Mouse (Mus musculus): ENCODE measurements at regions not wholly inside any gene's neighbourhood (a gene's known extent, or its start where the extent isn't known, plus 50 kb on each side); places are given as distances from the start of the nearest gene placed in this dataset.

- no peak for TF ChIP-seq POLR2A (IDR thresholded peaks at IDR 0.05; ENCODE audit: borderline replicate concordance, low read depth, low read length)
- TF ChIP-seq CTCF (IDR thresholded peaks at IDR 0.05; ENCODE audit: low read depth, low read length), result no peak
These were observed 586.1 kb downstream of the Hdgfl1 start for GRCm38 (mm10) chr13:26183879-26184278.

Measured in bone marrow macrophage, adult 2 months (primary cell).